Mouse (Mus musculus) heart, postnatal 0 days (tissue): ENCODE data around the gene Armh2.

ENCODE experiments used
- CTCF ChIP-seq: IDR thresholded peaks from 2 replicates; pipeline ENCODE4 v1.5.1; 2016; ENCODE audit warnings: antibody characterized with exemption, control low read depth, low read depth
- EP300 ChIP-seq: IDR thresholded peaks from 2 replicates; pipeline ENCODE4 v1.6.1; 2016; ENCODE audit warnings: antibody characterized with exemption, low read depth

DNA sequence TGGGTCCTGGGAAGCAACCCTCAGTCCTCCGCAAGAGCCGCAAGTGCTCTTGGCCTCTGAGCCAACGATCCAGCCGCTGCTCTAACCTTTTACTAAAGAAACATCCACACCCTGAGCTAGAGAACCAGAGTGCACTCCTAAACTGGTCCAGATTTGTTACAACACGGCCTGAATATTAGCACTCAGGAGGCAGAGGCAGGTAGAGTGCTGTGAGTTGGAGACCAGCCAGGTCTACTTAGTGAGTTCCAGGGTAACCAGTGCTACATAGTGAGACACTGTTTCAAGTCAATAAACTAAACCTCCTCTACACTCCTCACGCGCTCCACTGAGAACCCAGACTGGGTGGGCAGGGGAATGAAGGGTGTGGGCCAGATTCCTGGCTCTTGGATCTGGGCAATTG, 47.7 kb upstream of the Armh2 start:
- TF ChIP-seq CTCF (no peak), EP300 (no peak)
